Mouse (Mus musculus) gonadal fat pad, adult 2 months (tissue): ENCODE results near the gene Capn11. TPM values are rescaled to one million over a fixed set of nuclear protein-coding genes. Genes with fewer than 3 reads are reported as not detected.

ENCODE experiments used
- DNase-seq: peaks from one replicate; pipeline ENCODE4 v3.0.0-alpha.2; 2012; ENCODE audit warnings: low read depth
- polyA plus RNA-seq: library from polyadenylated mRNA; depleted of rRNA; stranded (reverse); fragments of >200 nt; gene quantifications from 2 replicates; pipeline ENCODE4 v1.2.3, GENCODE M21; 2012

The Capn11 gene
- polyA plus RNA-seq, 1 experiment = 0.15 TPM

DNA sequence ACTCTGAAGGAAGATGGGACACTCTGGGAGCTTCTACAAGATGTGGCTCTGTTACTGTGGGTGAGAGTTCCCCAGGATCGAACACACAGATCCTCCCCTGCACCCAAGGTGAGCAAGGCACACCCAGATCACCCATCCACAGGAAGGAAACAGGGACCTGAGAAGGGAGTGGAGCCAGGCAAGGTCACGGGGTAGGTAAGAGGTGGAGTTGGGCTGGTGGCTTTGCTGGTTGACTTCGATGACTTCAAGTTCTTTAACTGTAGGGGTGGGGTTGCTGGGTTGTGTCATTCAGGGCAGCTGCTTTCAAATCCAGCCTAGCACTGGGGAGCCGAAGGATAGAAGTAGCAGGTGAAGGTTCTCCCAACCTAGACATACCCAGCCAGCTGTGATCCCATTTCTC lies 23.7 kb upstream of the Capn11 start:
- no peak for DNase-seq

DNA sequence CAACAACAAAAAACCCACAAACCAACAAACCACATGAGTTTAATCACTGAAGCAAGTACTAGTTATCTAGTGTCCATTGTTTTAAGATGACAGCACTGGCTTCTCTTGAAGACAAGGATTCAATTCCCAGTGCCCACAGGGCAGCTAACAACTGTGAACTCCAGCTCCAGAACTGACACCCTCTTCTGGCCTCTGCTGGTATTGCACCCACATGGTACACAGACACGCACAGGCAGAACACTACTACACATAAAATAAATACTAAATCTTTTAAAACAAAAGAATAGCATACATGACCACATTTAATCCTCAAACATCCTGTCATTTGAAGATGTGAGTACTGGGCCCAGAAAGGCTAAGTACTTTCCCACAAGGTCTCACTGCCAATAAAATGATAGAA lies 22.5 kb upstream of the Capn11 start:
- DNase-seq = no peak

DNA sequence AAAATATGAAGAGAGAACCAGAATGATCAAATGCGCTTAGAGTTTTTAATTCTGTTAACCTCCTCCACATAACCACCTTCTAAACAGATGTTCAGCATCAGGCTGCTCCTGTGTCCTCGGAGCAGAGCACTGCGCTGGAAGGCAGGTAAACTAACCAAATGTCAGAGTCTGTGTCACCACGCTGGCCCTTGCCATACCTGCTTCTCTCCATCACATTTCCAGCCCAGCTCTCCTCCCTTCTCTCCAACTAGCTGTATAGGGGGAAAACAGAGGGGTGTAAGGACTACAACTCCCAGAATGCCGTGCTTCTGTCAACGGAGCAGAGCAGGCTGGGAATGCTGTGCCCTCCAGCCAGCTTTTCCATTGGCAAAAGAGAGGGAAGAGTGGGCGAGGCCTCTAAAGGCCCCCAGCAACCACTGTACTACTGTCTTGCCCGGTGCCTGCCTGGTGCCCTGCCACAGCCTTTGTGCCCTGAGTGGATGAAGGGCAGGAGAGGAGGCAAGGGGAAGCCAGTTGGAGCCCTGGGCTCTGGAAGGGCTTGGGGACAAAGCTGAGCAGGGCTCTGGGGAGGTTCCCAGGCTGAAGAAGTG lies 21.4 kb upstream of the Capn11 start:
- no peak for DNase-seq

- DNase-seq = no peak
Measured at GRCm38 (mm10) chr17:45678106-45678505, 19.0 kb upstream of the Capn11 start.

DNA sequence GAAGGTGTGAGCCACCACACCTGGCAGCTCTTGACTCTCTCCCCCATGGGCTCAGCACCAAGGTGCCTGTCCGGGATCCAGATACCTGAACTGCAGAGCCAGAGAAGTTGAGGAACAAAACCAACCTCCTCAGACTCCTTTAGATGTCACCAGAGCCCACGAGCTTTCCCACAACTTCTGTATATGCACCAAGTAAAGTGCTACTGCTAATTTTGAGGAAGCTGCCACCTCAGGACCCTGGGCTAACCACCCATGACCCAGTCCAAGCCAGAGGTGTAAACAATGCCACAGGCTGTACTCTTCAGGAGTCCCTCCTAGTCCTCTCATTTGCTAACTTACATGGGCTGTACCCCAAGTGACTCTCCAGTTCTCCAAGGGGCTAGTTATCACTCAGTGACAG lies 13.5 kb upstream of the Capn11 start:
- no peak for DNase-seq

DNA sequence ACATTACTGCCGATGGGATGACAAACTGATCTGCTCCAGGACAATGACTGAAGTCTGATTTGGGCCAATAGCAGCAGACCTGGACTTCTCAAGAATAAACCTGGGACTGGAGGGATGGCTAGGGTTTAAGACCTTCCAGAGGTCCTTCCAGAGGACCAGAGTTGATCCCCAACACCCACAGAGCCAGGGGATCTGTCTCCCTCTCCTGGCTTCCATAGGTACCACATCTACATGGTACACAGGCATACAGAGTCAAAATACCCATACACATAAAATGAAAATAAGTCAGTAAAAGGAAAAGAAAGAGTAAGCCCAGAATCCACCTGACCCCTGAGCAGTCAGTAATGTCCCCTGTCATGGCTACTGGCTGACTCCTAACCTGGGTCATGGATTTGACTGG lies 12.7 kb upstream of the Capn11 start:
- no peak for DNase-seq

GRCm38 (mm10) chr17:45667986-45668385 lies 8.9 kb upstream of the Capn11 start:
- DNase-seq = no peak

DNA sequence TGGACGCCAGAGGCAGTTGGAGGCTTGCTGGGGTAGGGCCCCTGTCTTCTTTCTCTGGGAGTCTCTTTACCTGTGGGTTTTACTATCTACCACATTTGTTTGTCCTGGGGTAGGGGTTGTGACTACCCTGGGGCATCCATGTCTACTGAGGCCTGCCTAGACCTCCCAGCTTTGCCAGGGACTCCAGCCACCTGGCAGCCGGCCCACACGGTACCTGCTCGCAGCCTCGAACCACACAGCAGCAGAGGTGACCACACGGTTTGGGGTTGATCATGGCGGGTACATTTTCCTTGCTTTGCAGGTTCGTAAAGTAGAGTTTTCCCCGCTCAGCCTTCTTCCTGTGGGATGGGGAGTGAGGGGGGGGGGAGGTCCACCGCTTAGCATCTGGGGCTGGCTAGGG lies 8.4 kb upstream of the Capn11 start:
- no peak for DNase-seq

- no peak for DNase-seq
Measured at GRCm38 (mm10) chr17:45666091-45666490, 7.0 kb upstream of the Capn11 start.

GRCm38 (mm10) chr17:45664608-45665007 lies 5.5 kb upstream of the Capn11 start:
- no peak for DNase-seq

GRCm38 (mm10) chr17:45663106-45663919 lies 4.2 kb upstream of the Capn11 start:
- DNase-seq = no peak

DNA sequence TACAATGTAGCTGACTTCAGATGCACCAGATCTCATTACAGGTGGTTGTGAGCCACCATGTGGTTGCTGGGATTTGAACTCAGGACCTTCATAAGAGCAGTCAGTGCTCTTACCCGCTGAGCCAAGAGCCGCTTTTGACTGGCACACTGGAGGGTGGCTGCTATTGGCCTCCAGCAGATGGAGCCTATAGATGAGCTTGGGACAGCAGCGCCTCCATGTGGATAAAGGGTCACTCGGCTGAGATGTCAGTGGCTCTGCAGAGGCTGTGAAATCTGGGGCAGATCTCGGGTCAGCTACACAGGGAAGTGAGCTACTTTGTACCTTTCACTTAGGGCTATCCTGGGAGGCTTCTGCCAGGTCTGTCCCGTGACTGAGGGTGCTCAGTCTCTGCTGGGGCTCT lies 3.3 kb downstream of the Capn11 start:
- no peak for DNase-seq

DNA sequence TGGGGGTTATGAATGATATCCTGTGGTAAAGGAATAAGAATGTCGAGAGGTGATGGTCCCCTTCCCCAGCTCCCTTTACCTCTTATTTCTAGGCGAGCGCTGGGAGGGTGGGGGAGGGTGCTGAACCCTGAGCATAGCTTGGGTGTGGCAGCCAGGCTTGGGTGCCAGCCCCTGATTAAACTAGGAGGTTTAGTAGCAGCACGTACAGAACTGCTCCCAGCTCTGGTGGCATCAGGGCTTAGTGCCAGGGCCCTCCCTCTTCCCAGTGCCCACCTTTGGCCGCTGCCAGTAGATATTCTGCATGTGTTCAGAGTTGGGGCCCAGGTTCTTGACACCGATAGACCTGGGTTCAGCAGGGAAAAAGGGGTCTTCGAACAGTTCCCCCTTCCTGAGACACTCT lies 5.9 kb downstream of the Capn11 start:
- DNase-seq = no peak

DNA sequence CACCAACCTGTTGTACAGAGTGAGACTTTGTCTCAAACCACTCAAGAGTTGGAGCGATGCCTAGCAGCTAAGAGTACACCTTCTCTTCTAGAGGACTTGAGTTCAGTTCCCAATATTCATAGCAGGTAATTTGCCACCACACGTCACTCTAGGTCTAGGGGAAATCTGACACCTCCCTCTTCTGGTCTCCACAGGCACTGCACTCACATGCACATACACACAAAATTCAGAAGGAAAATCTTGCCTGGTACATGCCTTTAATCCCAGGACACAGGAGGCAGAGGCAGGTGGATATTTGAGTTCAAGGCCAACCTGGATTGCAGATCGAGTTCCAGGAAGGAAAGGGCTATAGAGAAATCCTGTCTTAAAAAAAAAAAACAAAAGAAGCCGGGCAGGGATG lies 14.9 kb downstream of the Capn11 start:
- no peak for DNase-seq

GRCm38 (mm10) chr17:45642701-45643100 lies 16.4 kb downstream of the Capn11 start:
- no peak for DNase-seq

DNA sequence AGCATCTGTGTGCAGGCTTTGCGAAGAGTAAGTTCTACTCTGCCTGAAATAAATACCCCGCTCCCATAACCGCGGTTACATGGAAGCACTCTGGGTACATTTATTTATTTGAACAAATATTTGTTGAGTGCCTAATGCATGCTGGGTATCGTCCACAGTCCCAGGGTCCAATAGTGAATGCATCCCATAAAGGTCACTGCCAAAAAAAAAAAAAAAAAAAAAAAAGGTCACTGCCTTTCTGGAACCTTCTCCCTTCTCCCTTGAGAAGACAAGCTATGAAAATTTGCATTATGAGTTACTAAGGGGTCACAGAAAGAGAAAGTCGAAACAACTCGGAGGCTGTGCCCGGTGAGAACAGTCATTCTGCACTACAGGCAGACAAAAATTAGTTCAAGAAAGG lies 17.1 kb downstream of the Capn11 start:
- no peak for DNase-seq

DNA sequence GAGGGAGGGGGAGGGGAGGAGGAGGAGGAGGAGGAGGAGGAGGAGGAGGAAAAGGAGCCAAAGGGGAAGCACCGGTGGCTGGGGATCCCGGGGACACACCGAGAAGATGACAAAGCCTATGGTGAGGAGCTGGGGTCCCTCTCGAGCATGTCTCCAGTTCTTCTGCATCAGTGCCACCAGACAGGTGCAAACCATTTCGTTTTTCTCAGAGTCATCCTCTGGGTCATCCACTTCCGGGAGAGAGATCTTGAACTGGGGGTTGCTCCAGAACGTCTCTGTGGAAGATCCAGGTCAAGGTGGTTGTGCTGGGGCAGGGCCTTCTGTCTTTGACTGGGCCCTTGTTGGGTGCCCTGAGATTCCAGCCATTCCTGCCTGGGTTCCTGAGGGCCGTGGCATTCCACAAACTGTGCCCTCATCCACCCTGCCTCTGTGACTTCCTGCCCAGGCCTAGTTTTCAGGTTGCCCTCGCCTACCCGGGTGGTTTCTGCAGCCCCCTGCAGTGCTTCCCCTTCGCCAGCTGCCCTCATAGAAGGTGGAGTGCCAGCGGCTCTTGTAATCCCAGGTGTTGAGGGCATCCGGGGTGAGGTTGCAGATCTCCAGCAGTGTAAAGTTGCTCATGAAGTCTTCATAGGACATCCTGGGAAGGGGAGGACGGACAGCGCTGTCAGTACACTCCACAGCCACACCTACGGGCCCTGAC lies 20.4 kb downstream of the Capn11 start:
- no peak for DNase-seq

- no peak for DNase-seq
Measured at GRCm38 (mm10) chr17:45634033-45634432, 25.1 kb downstream of the Capn11 start.

GRCm38 (mm10) chr17:45631940-45632339 lies 27.2 kb downstream of the Capn11 start:
- no peak for DNase-seq

DNA sequence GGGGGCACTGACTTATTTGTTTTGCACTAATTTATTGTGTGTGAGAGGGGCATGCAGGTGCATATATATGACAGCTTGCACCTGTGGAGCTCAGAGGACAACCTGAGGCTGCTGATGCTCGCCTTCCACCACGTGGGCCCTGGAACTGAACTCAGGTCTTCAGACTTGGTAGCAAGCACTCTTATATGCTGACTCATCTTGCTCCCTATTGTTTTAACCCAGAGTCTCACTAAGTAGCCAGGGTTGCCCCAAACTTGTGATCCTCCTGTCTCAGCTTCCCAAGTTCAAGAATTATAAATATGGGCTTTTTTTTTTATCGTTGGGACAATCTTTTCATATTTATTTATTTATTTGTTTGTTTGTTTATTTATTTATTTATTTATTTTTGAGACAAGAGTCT lies 28.1 kb downstream of the Capn11 start:
- no peak for DNase-seq

DNA sequence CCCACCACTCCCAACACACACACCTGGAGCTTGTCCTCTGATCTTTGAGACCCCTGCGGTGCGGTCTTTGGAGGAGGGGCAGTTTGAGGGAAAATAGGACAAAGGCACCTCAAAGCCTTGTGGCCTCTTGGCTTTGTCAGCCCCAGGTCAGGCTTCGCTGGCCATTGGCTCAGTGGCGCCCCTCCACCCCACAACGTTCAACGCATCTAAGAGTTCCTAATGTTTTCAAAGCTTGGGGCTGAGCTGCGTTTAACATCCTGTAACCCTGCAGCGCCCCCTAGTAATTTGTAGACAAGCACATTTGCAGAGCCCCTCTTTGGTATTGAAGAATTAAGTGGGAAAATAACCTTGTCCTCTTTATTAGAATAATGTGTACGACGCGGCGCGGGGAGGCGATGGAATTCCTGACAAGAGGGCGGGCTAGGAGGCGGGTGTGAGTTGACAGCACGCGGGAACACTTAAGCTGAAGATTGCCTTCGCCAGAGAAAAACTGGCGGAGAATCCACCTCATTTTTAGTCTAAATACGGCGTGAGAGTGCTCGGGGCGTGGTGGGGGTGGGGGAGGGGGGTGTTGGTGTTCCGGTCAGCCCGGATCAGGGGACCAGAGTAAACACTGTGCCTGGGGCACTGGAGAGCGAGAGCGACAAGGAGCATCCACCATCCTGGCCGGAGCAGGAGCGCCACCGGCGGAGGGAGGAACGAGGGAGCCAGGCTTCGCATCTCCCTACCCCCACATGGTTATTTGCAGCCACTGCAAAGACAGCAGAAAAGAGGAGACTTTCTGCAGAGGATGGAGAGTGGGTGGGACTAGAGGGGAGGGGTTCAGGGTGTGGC lies 29.0 kb downstream of the Capn11 start:
- DNase-seq = no peak
